Mouse (Mus musculus) small intestine, adult 2 months (tissue): ENCODE measurements around the gene Lingo4. TPM values are rescaled to one million over a fixed set of nuclear protein-coding genes. Genes with fewer than 3 reads are reported as not detected.

Experiments used
- H3K27ac ChIP-seq: fragments of 200-500 bp; 2 replicates; pipeline ENCODE4 v1.5.1; 2012; ENCODE audit warnings: low read depth, low read length, control low read depth, inconsistent platforms; ENCODE audit not compliant: insufficient read depth
- H3K27me3 ChIP-seq: fragments of 200-500 bp; 2 replicates; pipeline ENCODE4 v1.6.1; 2012; ENCODE audit warnings: mild to moderate bottlenecking, moderate library complexity, low read length, inconsistent platforms; ENCODE audit not compliant: control insufficient read depth, insufficient read depth
- H3K36me3 ChIP-seq: fragments of 200-500 bp; 2 replicates; pipeline ENCODE4 v1.6.1; 2012; ENCODE audit warnings: mild to moderate bottlenecking, low read length, control low read depth, inconsistent platforms; ENCODE audit not compliant: control insufficient read depth, insufficient read depth
- H3K4me1 ChIP-seq: fragments of 200-500 bp; 2 replicates; pipeline ENCODE4 v1.6.1; 2012; ENCODE audit warnings: low read length, inconsistent platforms, mixed read lengths; ENCODE audit not compliant: control insufficient read depth, insufficient read depth, insufficient read length
- H3K4me3 ChIP-seq: fragments of 200-500 bp; 2 replicates; pipeline ENCODE4 v1.5.1; 2012; ENCODE audit warnings: low read depth, mild to moderate bottlenecking, control low read depth, inconsistent platforms, low read length, moderate library complexity
- CTCF ChIP-seq: fragments of 200-500 bp; IDR thresholded peaks from 2 replicates; pipeline ENCODE4 v1.5.1; 2012; ENCODE audit warnings: low read depth, mild to moderate bottlenecking, control low read depth, inconsistent platforms, low read length, moderate library complexity, mixed read lengths; ENCODE audit not compliant: insufficient replicate concordance, insufficient read length; ENCODE audit errors: extremely low read depth
- POLR2A ChIP-seq: fragments of 200-500 bp; IDR thresholded peaks from 2 replicates; pipeline ENCODE4 v1.6.1; 2012; ENCODE audit warnings: low read depth, mild to moderate bottlenecking, control low read depth, inconsistent platforms, low read length, moderate library complexity
- WGBS: fragments of 180-500 bp; shearing (Covaris S2); methylation state at CpG from one replicate; pipeline ENCODE4 v1.1.7; 2018; 5-methylcytosine and 5-hydroxymethylcytosine counted together
- polyA plus RNA-seq: library from polyadenylated mRNA; depleted of rRNA; stranded (reverse); fragments of >200 nt; gene quantifications from 2 replicates; pipeline ENCODE4 v1.2.3, GENCODE M21; 2012

Gene Lingo4
- polyA plus RNA-seq, 1 experiment, result 0.42 TPM

DNA sequence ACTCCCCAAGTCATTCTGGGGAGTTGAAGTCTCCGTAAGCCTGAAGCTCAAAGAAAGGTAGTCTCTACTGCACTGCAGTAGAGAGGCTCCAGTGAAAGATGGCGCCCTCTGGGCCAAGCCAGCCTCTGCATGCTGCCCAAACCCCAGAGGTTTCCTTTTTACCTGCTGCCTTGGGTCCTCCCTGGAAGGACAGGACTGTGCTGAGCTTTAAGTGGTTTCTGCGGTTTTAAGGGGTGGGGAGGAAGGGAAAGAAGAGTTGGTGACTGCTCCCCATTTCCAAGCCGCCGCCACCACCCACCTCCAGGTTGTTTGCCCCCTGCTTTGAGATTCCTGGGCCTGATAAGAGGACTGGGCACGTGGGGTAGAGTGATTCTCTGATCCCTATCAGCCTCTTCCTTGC, 29.7 kb upstream of the Lingo4 start:
- H3K4me3 ChIP-seq, result no peak overlapping the region
- H3K27ac ChIP-seq, result peak overlapping the region; percentile 93; the same call in 1 of the 2 replicates
- WGBS, result 81% methylated on average over 6 of the region's 6 CpGs
- H3K36me3 ChIP-seq, result no peaks in the 10 kb centered on the region
- TF ChIP-seq CTCF (no peak), POLR2A (no peak)
- H3K4me1 ChIP-seq, result peaks cover 32% of the 10 kb centered on the region
- H3K27me3 ChIP-seq, result no peaks in the 10 kb centered on the region

DNA sequence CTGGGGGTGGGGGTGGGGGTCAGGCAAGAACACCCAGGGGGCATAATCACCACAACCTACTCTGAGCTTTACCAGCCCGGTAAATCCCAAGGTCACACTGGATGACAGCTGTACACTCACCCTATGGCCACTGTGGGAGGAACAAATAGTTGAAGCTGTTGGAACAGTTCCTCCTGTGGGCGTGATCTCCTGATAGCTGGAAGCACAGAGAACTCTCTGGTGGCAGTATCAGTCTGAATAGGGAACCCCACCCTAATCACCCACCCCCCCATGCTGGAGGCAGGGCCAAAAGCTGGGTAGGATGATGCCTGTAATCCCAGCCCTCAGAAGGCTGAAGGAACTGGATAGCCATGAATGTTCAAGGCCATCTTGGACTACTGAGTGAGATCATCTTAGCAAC, 28.6 kb upstream of the Lingo4 start:
- peak overlapping the region; percentile 84 for H3K27ac ChIP-seq
- TF ChIP-seq POLR2A (no peak), CTCF (no peak)
- H3K36me3 ChIP-seq, result no peaks in the 10 kb centered on the region
- H3K27me3 ChIP-seq, result no peaks in the 10 kb centered on the region
- peaks cover 41% of the 10 kb centered on the region for H3K4me1 ChIP-seq
- H3K4me3 ChIP-seq, result no peak overlapping the region
- WGBS, result 20% methylated on average over 2 of the region's 2 CpGs

DNA sequence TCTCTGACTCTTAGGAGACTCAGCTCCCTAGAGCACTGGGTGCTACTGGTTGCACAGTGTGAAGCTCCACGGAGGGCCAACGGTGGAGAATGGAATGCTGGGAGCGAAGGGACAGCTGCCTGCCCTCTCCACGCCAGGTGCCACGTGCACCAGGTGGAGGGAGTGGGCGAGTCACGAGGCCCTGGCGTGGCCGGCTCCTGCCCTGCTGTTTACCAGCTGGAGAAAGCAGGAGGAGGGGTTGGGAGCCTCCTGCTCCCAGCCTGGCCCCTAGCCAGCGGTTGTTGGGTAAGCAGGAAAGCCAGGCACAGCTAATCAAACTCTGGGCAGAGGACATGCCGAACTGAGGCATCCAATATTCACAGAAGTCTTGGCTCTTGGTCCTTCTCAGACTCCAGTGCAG, 26.7 kb upstream of the Lingo4 start:
- TF ChIP-seq POLR2A (no peak), CTCF (no peak)
- peak overlapping the region; percentile 10; the same call in 1 of the 2 replicates for H3K27ac ChIP-seq
- WGBS, result 10% methylated on average over 11 of the region's 11 CpGs
- peaks cover 49% of the 10 kb centered on the region for H3K4me1 ChIP-seq
- H3K27me3 ChIP-seq, result no peaks in the 10 kb centered on the region
- peaks cover 6% of the 10 kb centered on the region for H3K36me3 ChIP-seq
- H3K4me3 ChIP-seq, result no peak overlapping the region

DNA sequence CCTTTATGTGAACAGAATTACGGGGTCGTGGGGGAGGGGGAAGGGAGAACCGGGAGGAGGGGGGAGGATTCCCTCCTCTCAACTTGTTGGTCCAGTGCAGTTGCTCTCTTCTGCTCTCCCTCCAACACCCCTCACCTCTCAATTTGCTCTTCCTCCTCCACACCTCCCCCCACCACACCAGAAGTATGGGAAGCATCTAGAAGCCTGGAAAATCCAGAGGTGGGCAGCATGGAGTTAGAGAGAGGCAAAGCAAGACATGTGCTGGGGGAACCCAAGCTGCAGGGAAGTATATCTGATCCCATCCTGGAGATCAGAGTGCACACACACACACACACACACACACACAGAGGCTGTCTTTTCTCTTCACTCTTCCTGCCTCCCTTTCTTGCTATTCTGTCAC, 26.3 kb upstream of the Lingo4 start:
- peaks cover 6% of the 10 kb centered on the region for H3K36me3 ChIP-seq
- H3K27ac ChIP-seq, result peak overlapping the region; percentile 45
- TF ChIP-seq CTCF (no peak), POLR2A (no peak)
- peaks cover 53% of the 10 kb centered on the region for H3K4me1 ChIP-seq
- H3K4me3 ChIP-seq, result no peak overlapping the region
- 8% methylated on average over 3 of the region's 3 CpGs for WGBS
- H3K27me3 ChIP-seq, result no peaks in the 10 kb centered on the region

- Histone ChIP-seq H3K27ac (peak within 1 kb of the TSS; percentile 91), H3K36me3 (peaks cover 6% of the 10 kb centered on the region), H3K4me3 (peak within 1 kb of the TSS; percentile 69), H3K27me3 (no peaks in the 10 kb centered on the region), H3K4me1 (peaks cover 55% of the 10 kb centered on the region)
- 12% methylated on average over 5 of the region's 5 CpGs for WGBS
- no peak for TF ChIP-seq CTCF
- peak; percentile 55; the same call in 1 of the 2 replicates for TF ChIP-seq POLR2A
Measured at GRCm38 (mm10) chr3:94372641-94373040, 25.7 kb upstream of the Lingo4 start, which contains the start of gene Rorc. TSS of gene Rorc (plus strand) at chr3:94372794.

- H3K4me1 ChIP-seq, result peaks cover 55% of the 10 kb centered on the region
- WGBS, result 6% methylated on average over 10 of the region's 10 CpGs
Measured at GRCm38 (mm10) chr3:94373090-94373489, 25.2 kb upstream of the Lingo4 start.

GRCm38 (mm10) chr3:94373597-94374011, 24.7 kb upstream of the Lingo4 start:
- WGBS, result 3% methylated on average over 5 of the region's 5 CpGs
- Histone ChIP-seq H3K27me3 (no peaks in the 10 kb centered on the region), H3K4me3 (peak overlapping the region; percentile 69), H3K36me3 (peaks cover 6% of the 10 kb centered on the region), H3K4me1 (peaks cover 50% of the 10 kb centered on the region), H3K27ac (peak overlapping the region; percentile 41)
- no peak for TF ChIP-seq CTCF

More at GRCm38 (mm10) chr3:94373090-94373489, 25.2 kb upstream of the Lingo4 start:
- peak overlapping the region; percentile 91 for H3K27ac ChIP-seq
- TF ChIP-seq CTCF (no peak), POLR2A (no peak)
- peaks cover 6% of the 10 kb centered on the region for H3K36me3 ChIP-seq
- peak overlapping the region; percentile 69 for H3K4me3 ChIP-seq
- H3K27me3 ChIP-seq, result no peaks in the 10 kb centered on the region
